Mouse (Mus musculus) ovary, postnatal 10 days (tissue): ENCODE results near the gene Gm7861.
"Not testable (repeated sequence)": the region's sequence is repeated elsewhere in the genome, so short reads cannot be mapped to it uniquely, and the experiment has no call there.

ENCODE experiments used
- DNase-seq: peaks from one replicate; pipeline ENCODE4 v3.0.0; 2022; ENCODE audit warnings: low spot score

The Gm7861 gene

DNA sequence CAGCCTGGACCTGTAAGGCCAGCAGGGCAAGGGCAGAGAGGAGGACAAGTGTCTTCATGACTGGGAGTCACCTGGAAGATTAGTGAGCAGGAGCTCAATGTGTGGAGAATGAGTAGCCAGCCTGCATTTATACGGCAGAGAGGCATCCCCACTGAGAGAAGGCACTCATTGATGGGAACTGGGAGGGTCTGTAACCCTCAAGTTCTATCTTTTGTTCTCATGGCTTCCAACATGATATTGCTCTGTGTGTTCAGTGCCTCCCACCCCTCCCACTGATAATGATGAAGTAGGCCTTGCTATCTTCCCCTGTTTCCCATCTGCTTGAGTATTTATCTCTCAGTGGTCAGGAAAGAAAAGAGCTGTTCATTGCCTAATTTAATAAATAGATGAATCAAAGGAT, at the start of gene Gm7861:
TSS of gene Gm7861 (minus strand) at position 101 of the 400 bp plus-strand sequence.
- DNase-seq: not testable (repeated sequence)

DNA sequence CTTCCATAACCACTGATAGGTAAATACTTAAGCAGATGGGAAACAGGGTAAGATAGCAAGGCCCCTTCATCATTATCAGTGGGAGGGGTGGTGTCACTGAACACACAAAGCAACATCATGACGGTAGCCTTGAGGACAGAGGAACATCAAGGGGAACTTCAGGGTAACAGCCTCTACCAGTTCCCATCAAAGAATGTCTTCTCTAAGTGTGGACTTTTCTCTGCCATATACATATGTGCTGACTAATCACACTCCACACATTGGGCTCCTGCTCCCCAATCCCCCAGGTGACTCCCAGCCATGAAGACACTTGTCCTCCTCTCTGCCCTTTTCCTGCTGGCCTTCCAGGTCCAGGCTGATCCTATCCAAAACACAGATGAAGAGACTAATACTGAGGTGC, 23.6 kb upstream of the Gm7861 start, which contains the start of gene Defa26:
TSS of gene Defa26 (plus strand) at position 301 of the 400 bp plus-strand sequence.
- DNase-seq: not testable (repeated sequence)

DNA sequence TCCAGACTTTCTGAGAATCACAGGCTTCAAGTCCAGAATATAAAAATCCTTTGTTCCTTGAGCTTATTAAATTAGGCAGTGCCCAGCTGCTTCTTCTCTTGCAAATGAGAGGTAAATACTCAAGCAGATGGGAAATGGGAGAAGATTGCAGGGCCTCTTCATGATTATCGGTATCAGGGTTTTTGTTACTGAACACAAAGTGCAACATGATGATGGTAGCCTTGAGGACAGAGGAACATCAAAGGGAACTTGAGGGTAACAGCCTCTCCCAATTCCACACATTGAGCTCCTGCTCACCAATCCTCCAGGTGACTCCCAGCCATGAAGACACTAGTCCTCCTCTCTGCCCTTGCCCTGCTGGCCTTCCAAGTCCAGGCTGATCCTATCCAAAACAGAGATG, 11.6 kb downstream of the Gm7861 start, which contains the start of gene Defa28:
TSS of gene Defa28 (plus strand) at position 301 of the 400 bp plus-strand sequence.
- DNase-seq: not testable (repeated sequence)

DNA sequence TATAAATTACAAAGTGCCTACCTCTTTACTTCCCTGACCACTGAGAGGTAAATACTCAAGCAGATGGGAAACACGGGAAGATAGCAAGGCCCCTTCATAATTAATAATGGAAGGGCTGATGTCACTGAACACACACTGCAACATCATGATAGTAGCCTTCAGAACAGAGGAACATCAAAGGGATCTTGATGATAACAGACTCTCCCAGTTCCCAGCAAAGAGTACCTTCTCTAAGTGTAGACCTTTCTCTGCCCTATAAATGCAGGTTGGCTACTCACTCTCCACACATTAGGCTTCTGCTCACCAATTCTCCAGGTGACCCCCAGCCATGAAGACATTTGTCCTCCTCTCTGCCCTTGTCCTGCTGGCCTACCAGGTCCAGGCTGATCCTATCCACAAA, 29.2 kb downstream of the Gm7861 start, which contains the start of gene Defa37:
TSS of gene Defa37 (plus strand) at position 301 of the 400 bp plus-strand sequence.
- DNase-seq: not testable (repeated sequence)
